Mouse (Mus musculus): ENCODE measurements at regions not wholly inside any gene's neighbourhood (a gene's known extent, or its start where the extent isn't known, plus 50 kb on each side); places are given as distances from the start of the nearest gene placed in this dataset.

GRCm38 (mm10) chr6:107803056-107803455 lies 261.8 kb upstream of the Setmar start:
- DNase-seq: no peak
